Mouse (Mus musculus) liver, embryonic 16.5 days (tissue): ENCODE results near the gene Tex14. TPM values are rescaled to one million over a fixed set of nuclear protein-coding genes. Genes with fewer than 3 reads are reported as not detected.
"Not testable (repeated sequence)": the region's sequence is repeated elsewhere in the genome, so short reads cannot be mapped to it uniquely, and the experiment has no call there.

Source experiments
- ATAC-seq: fragments of 200-750 bp; cut with Nextera tagmentation; 2 replicates; pipeline ENCODE4 v1.8.0; 2017; ENCODE audit warnings: low read depth, mild to moderate bottlenecking, moderate number of reproducible peaks, moderate library complexity
- H3K27ac ChIP-seq: fragments of 300-500 bp; sonication (generic); 2 replicates; pipeline ENCODE4 v1.5.1; 2014; ENCODE audit warnings: mild to moderate bottlenecking, low read length
- H3K27me3 ChIP-seq: fragments of 300-500 bp; sonication (generic); 2 replicates; pipeline ENCODE4 v1.6.1; 2014; ENCODE audit warnings: low read depth, low read length, mixed read lengths; ENCODE audit not compliant: control insufficient read depth, insufficient read depth
- H3K36me3 ChIP-seq: fragments of 300-500 bp; sonication (generic); 2 replicates; pipeline ENCODE4 v1.6.1; 2014; ENCODE audit warnings: mild to moderate bottlenecking; ENCODE audit not compliant: control insufficient read depth, insufficient read depth
- H3K4me1 ChIP-seq: fragments of 300-500 bp; sonication (generic); 2 replicates; pipeline ENCODE4 v1.6.1; 2014; ENCODE audit warnings: low read depth, low read length, mixed read lengths; ENCODE audit not compliant: control insufficient read depth
- H3K4me2 ChIP-seq: fragments of 300-500 bp; sonication (generic); 2 replicates; pipeline ENCODE4 v1.6.1; 2014; ENCODE audit warnings: low read depth, low read length, mixed read lengths
- H3K4me3 ChIP-seq: fragments of 300-500 bp; sonication (generic); 2 replicates; pipeline ENCODE4 v1.5.1; 2014; ENCODE audit warnings: low read depth, mild to moderate bottlenecking, low read length
- H3K9ac ChIP-seq: fragments of 300-500 bp; sonication (generic); 2 replicates; pipeline ENCODE4 v1.6.1; 2014; ENCODE audit warnings: low read depth, low read length
- H3K9me3 ChIP-seq: fragments of 300-500 bp; sonication (generic); replicated peaks from 2 replicates; pipeline ENCODE4 v1.6.1; 2016; ENCODE audit warnings: low read length; ENCODE audit not compliant: control insufficient read depth
- WGBS: fragments of 180-500 bp; shearing (Covaris S2); extraction: QIAGEN DNeasy Blood & Tissue Kit; methylation state at CpG from one replicate; pipeline ENCODE4 v1.1.7; 2014; ENCODE audit not compliant: insufficient replicate concordance; 5-methylcytosine and 5-hydroxymethylcytosine counted together
- polyA plus RNA-seq: library from polyadenylated mRNA; unstranded; fragments of >200 nt; fragmentation: Nextera tagmentation; extraction: Ambion mirVana; gene quantifications from 2 replicates; pipeline ENCODE4 v1.2.1, GENCODE M21; 2015

Tex14 gene
- polyA plus RNA-seq, 1 experiment from 2014 or later: 0.21 TPM

- Histone ChIP-seq H3K27me3 (no peaks in the 10 kb centered on the region), H3K9ac (no peak overlapping the region), H3K4me2 (no peak overlapping the region), H3K27ac (no peak overlapping the region), H3K9me3 (no peaks in the 10 kb centered on the region), H3K4me1 (peaks cover 13% of the 10 kb centered on the region; the same call in 1 of the 2 replicates), H3K4me3 (no peak overlapping the region), H3K36me3 (no peaks in the 10 kb centered on the region)
- ATAC-seq: no peak
- 63% methylated on average over 1 of the region's 1 CpGs for WGBS
Observed at GRCm38 (mm10) chr11:87432447-87432846, 27.6 kb downstream of the Tex14 start.

GRCm38 (mm10) chr11:87432933-87433669 is 28.2 kb downstream of the Tex14 start:
- no peaks in the 10 kb centered on the region for H3K27me3 ChIP-seq
- no peak overlapping the region for H3K9ac ChIP-seq
- peaks cover 7% of the 10 kb centered on the region; the same call in 1 of the 2 replicates for H3K4me1 ChIP-seq
- peak; percentile 43; the same call in 1 of the 2 replicates for ATAC-seq
- no peak overlapping the region for H3K27ac ChIP-seq
- H3K36me3 ChIP-seq: no peaks in the 10 kb centered on the region
- WGBS: 39% methylated on average over 6 of the region's 6 CpGs
- no peak overlapping the region for H3K4me2 ChIP-seq
- H3K9me3 ChIP-seq: no peaks in the 10 kb centered on the region
- H3K4me3 ChIP-seq: no peak overlapping the region

- not testable (repeated sequence) for H3K4me1 ChIP-seq, H3K27ac ChIP-seq, H3K4me2 ChIP-seq, H3K4me3 ChIP-seq, H3K36me3 ChIP-seq, H3K9me3 ChIP-seq, H3K27me3 ChIP-seq, H3K9ac ChIP-seq, ATAC-seq
- 74% methylated on average over 2 of the region's 2 CpGs for WGBS
Observed at GRCm38 (mm10) chr11:87435107-87435506, 30.2 kb downstream of the Tex14 start.

GRCm38 (mm10) chr11:87436326-87437232 is 31.7 kb downstream of the Tex14 start:
- Histone ChIP-seq H3K27ac (no peak overlapping the region), H3K27me3 (no peaks in the 10 kb centered on the region), H3K9me3 (no peaks in the 10 kb centered on the region), H3K9ac (no peak overlapping the region), H3K4me1 (peaks cover 3% of the 10 kb centered on the region; the same call in 1 of the 2 replicates), H3K36me3 (no peaks in the 10 kb centered on the region), H3K4me2 (no peak overlapping the region), H3K4me3 (no peak overlapping the region)
- 51% methylated on average over 5 of the region's 5 CpGs for WGBS
- ATAC-seq: no peak

- Histone ChIP-seq H3K4me3 (no peak overlapping the region), H3K27me3 (no peaks in the 10 kb centered on the region), H3K9ac (no peak overlapping the region), H3K4me2 (no peak overlapping the region), H3K4me1 (peaks cover 11% of the 10 kb centered on the region), H3K9me3 (no peaks in the 10 kb centered on the region), H3K27ac (no peak overlapping the region), H3K36me3 (no peaks in the 10 kb centered on the region)
- 78% methylated on average over 10 of the region's 10 CpGs for WGBS
- no peak for ATAC-seq
Observed at GRCm38 (mm10) chr11:87439796-87440420, 35.0 kb downstream of the Tex14 start.

GRCm38 (mm10) chr11:87442643-87443372 is 37.9 kb downstream of the Tex14 start:
- peak overlapping the region; percentile 83 for H3K4me2 ChIP-seq
- H3K4me1 ChIP-seq: peaks cover 15% of the 10 kb centered on the region
- not testable (repeated sequence) for H3K27me3 ChIP-seq, H3K9me3 ChIP-seq, H3K36me3 ChIP-seq
- peak; percentile 96 for ATAC-seq
- H3K4me3 ChIP-seq: peak overlapping the region; percentile 43
- peak overlapping the region; percentile 69 for H3K9ac ChIP-seq
- peak overlapping the region; percentile 86; the same call in 1 of the 2 replicates for H3K27ac ChIP-seq
- under 1% methylated on average over 30 of the region's 62 CpGs for WGBS

GRCm38 (mm10) chr11:87443373-87443883 is 38.6 kb downstream of the Tex14 start:
- peak overlapping the region; percentile 44; the same call in 1 of the 2 replicates for H3K9ac ChIP-seq
- ATAC-seq: no peak; the same call in none of the 2 replicates
- H3K4me1 ChIP-seq: peaks cover 18% of the 10 kb centered on the region
- H3K27ac ChIP-seq: peak overlapping the region; percentile 86
- no peaks in the 10 kb centered on the region for H3K9me3 ChIP-seq
- no peaks in the 10 kb centered on the region for H3K36me3 ChIP-seq
- no peak overlapping the region for H3K4me3 ChIP-seq
- no peaks in the 10 kb centered on the region for H3K27me3 ChIP-seq
- no peak overlapping the region for H3K4me2 ChIP-seq
- WGBS: 0% methylated on average over 5 of the region's 5 CpGs

GRCm38 (mm10) chr11:87444056-87444455 is 39.2 kb downstream of the Tex14 start:
- H3K9ac ChIP-seq, H3K9me3 ChIP-seq, H3K4me3 ChIP-seq, ATAC-seq, H3K36me3 ChIP-seq, H3K27me3 ChIP-seq, H3K4me2 ChIP-seq: not testable (repeated sequence)
- H3K27ac ChIP-seq: peak overlapping the region; percentile 35; the same call in 1 of the 2 replicates
- 54% methylated on average over 10 of the region's 10 CpGs for WGBS
- peaks cover 18% of the 10 kb centered on the region for H3K4me1 ChIP-seq
